Mouse (Mus musculus) forebrain, embryonic 11.5 days (tissue): ENCODE measurements around the gene Brsk1. TPM values are rescaled to one million over a fixed set of nuclear protein-coding genes. Genes with fewer than 3 reads are reported as not detected.
A peak's percentile ranks its signal among the peaks of the same experiment; 100 is the strongest.

Experiments
- ATAC-seq: fragments of 200-750 bp; cut with Nextera tagmentation; replicated peaks from 2 replicates; pipeline ENCODE4 v1.8.0; 2017; ENCODE audit warnings: moderate TSS enrichment; ENCODE audit not compliant: low FRiP score
- DNase-seq: peaks from one replicate; pipeline ENCODE4 v3.0.0-alpha.2; 2017; ENCODE audit warnings: low spot score
- H3K27ac ChIP-seq: fragments of 300-500 bp; sonication (generic); 2 replicates; pipeline ENCODE4 v1.5.1; 2014; ENCODE audit warnings: low read depth, low read length
- H3K27me3 ChIP-seq: fragments of 300-500 bp; sonication (generic); 2 replicates; pipeline ENCODE4 v1.6.1; 2014; ENCODE audit warnings: mild to moderate bottlenecking, low read length, mixed read lengths; ENCODE audit not compliant: control insufficient read depth, insufficient read depth
- H3K36me3 ChIP-seq: fragments of 300-500 bp; sonication (generic); 2 replicates; pipeline ENCODE4 v1.6.1; 2014; ENCODE audit warnings: mild to moderate bottlenecking, low read length, moderate library complexity, mixed read lengths; ENCODE audit not compliant: control insufficient read depth, insufficient read depth
- H3K4me1 ChIP-seq: fragments of 300-500 bp; sonication (generic); replicated peaks from 2 replicates; pipeline ENCODE4 v1.6.1; 2014; ENCODE audit warnings: low read length, mixed read lengths; ENCODE audit not compliant: control insufficient read depth, insufficient read depth
- H3K4me2 ChIP-seq: fragments of 300-500 bp; sonication (generic); 2 replicates; pipeline ENCODE4 v1.6.1; 2014; ENCODE audit warnings: low read depth, mild to moderate bottlenecking, low read length, moderate library complexity, mixed read lengths; ENCODE audit not compliant: severe bottlenecking
- H3K4me3 ChIP-seq: fragments of 300-500 bp; sonication (generic); 2 replicates; pipeline ENCODE4 v1.5.1; 2014; ENCODE audit warnings: low read depth, low read length
- H3K9ac ChIP-seq: fragments of 300-500 bp; sonication (generic); 2 replicates; pipeline ENCODE4 v1.6.1; 2014; ENCODE audit warnings: low read length
- H3K9me3 ChIP-seq: fragments of 300-500 bp; sonication (generic); 2 replicates; pipeline ENCODE4 v1.6.1; 2016; ENCODE audit warnings: low read length, mixed read lengths; ENCODE audit not compliant: control insufficient read depth
- WGBS: fragments of 180-500 bp; shearing (Covaris S2); extraction: QIAGEN DNeasy Blood & Tissue Kit; methylation state at CpG from one replicate; pipeline ENCODE4 v1.1.7; 2014; 5-methylcytosine and 5-hydroxymethylcytosine counted together
- polyA plus RNA-seq: library from polyadenylated mRNA; unstranded; fragments of >200 nt; fragmentation: Nextera tagmentation; extraction: Ambion mirVana; gene quantifications from 2 replicates; pipeline ENCODE4 v1.2.1, GENCODE M21; 2014

Gene Brsk1
- 2.8 and 3.1 TPM in 2 replicates for polyA plus RNA-seq

DNA sequence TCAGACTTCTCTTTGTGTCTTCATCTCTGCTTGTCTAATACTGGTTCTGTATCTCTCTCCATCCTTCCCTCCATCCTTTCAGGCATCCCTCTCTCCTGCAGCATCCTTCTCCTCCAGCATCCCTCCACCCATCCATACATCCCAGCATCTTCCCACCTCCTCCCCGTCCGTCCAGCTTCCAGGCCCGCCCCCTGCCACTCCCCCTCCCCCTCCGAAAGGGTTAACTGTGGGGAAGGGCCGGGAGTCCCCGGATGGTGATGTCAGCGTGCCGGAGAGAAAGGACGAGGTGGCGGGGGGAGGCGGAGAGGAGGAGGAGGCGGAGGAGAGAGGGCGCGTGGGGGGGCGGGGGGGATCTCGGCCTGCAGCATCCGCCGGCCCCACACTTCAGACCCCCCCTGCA is at the start of gene Brsk1:
Gene Brsk1, plus strand, starts transcription at position 218 of the 400 bp plus-strand sequence.
- under 1% methylated on average over 9 of the region's 18 CpGs for WGBS
- Histone ChIP-seq H3K36me3 (no peaks in the 10 kb centered on the region; the same call in 1 of the 2 replicates), H3K4me1 (peaks cover 4% of the 10 kb centered on the region; the same call in 1 of the 2 replicates), H3K9me3 (no peaks in the 10 kb centered on the region), H3K27ac (peak within 1 kb of the TSS; percentile 92), H3K9ac (peak within 1 kb of the TSS; percentile 100), H3K4me2 (peak within 1 kb of the TSS; percentile 85), H3K27me3 (no peaks in the 10 kb centered on the region), H3K4me3 (peak within 1 kb of the TSS; percentile 99)
- ATAC-seq (peak; percentile 89), DNase-seq (peak; percentile 96)

DNA sequence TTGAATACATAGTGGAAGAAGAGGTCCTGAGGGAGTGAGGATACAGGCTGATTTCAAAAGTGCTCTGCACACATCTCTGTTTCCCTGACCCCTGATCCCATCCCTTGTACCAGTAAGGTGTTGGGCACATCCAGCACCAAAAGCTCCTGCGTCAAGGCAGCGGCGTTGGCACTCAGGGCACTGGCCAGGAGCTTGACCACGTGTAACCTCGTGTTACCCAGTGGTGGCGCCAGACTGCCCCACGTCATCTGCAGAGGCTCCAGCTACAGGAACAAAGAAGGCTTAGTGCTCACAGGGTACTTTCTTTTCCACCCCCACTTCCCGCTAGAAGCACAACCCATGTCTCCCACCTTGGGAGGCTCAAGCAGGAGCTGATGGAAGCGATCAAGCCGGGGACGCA is 49.2 kb upstream of the Brsk1 start:
- Histone ChIP-seq H3K4me1 (no peaks in the 10 kb centered on the region), H3K9ac (no peak overlapping the region), H3K27ac (no peak overlapping the region), H3K4me3 (no peak overlapping the region), H3K27me3 (no peaks in the 10 kb centered on the region), H3K9me3 (no peaks in the 10 kb centered on the region), H3K4me2 (no peak overlapping the region), H3K36me3 (peaks cover 14% of the 10 kb centered on the region)
- WGBS, result 80% methylated on average over 11 of the region's 11 CpGs
- ATAC-seq (no peak), DNase-seq (peak; percentile 47)

DNA sequence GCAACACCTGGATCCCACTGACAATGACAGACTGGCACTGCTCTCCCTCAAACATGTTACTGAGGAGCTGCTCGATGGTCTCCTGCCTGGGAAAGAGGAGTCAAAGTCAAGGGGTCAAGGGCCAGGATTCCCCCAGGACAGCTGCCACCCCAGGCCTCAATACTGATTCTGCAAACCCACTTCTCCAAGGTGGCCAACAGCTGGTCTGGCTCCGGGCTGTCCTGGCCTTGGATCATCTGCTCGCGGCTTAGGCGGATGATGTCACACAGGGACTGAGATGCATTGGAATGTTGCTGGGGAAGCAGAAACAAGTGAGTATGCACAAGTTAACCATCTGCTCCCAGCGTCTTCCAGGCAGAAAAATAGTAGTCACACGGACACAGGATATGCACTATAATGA is 48.4 kb upstream of the Brsk1 start:
- no peak overlapping the region for H3K4me3 ChIP-seq
- no peak overlapping the region for H3K4me2 ChIP-seq
- H3K4me1 ChIP-seq, result no peaks in the 10 kb centered on the region
- H3K9me3 ChIP-seq, result no peaks in the 10 kb centered on the region
- no peak overlapping the region for H3K9ac ChIP-seq
- H3K36me3 ChIP-seq, result peaks cover 14% of the 10 kb centered on the region
- peak; percentile 19 for DNase-seq
- H3K27me3 ChIP-seq, result no peaks in the 10 kb centered on the region
- WGBS, result 93% methylated on average over 7 of the region's 7 CpGs
- H3K27ac ChIP-seq, result no peak overlapping the region
- ATAC-seq, result no peak

DNA sequence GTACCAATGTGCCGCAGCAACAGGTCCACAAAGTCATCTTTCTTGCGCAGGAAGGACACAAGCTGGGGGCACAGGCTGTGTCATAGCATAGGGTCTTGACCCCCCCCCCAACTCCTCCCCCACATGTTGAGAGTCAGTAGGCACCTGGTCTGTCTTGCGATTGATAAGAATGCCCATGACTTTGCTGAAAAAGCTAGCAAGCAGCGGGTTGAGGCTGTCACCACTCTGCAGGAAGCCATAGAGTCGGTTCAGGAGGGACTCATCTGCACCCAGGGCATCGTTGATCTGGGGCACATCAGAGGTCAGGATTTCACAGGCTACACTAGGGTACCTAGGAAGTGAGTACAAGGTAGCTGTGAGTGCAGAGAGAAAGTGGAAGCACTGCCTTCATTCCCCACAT is 47.2 kb upstream of the Brsk1 start:
- Histone ChIP-seq H3K27me3 (no peaks in the 10 kb centered on the region), H3K9ac (no peak overlapping the region), H3K27ac (no peak overlapping the region), H3K36me3 (peaks cover 12% of the 10 kb centered on the region), H3K9me3 (no peaks in the 10 kb centered on the region), H3K4me2 (no peak overlapping the region), H3K4me1 (no peaks in the 10 kb centered on the region), H3K4me3 (no peak overlapping the region)
- DNase-seq (no peak), ATAC-seq (no peak)
- WGBS, result 92% methylated on average over 6 of the region's 6 CpGs

DNA sequence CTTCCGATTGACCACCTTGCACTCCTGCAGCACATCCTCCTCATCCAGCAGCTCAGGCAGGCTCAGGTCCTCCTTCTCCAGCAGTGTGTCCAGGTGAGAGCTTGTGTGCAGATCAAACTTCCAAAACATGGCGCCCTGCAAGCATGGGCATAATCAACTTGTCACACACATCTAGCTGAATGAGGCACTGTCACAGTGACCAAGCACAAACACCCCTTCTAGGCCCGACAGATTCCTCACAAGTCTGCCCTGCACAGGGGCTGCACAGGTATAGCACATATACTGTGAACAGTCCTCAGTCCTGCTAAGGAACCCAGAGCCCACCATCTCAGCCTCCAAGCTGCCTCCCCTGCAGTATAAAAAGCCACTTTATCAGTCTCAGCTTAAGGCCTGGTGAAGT is 43.6 kb upstream of the Brsk1 start:
- Histone ChIP-seq H3K4me3 (no peak overlapping the region), H3K27ac (no peak overlapping the region), H3K36me3 (peaks cover 6% of the 10 kb centered on the region), H3K27me3 (no peaks in the 10 kb centered on the region), H3K4me2 (no peak overlapping the region), H3K9ac (no peak overlapping the region), H3K4me1 (no peaks in the 10 kb centered on the region), H3K9me3 (no peaks in the 10 kb centered on the region)
- no peak for DNase-seq
- WGBS, result 93% methylated on average over 3 of the region's 3 CpGs
- ATAC-seq, result no peak

DNA sequence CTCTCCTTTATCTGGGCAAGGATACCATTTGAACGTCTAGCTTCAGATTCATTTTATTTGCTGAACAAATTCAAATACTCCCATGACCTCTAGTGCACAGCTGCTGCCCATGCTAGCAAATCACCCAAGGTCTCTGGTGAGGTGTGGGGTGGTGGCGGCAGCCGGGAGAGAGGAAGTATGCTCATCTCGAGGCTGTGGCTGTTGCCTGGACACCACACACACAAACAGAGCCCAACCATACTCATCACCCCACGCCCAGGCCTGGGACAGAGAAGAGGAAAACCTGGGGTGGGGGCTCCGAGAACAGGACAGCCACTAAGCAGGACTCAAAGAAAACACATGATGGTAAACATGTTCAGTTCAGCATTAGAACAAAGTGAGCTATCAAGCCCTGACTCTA is 43.1 kb upstream of the Brsk1 start:
- WGBS, result 80% methylated on average over 6 of the region's 6 CpGs

DNA sequence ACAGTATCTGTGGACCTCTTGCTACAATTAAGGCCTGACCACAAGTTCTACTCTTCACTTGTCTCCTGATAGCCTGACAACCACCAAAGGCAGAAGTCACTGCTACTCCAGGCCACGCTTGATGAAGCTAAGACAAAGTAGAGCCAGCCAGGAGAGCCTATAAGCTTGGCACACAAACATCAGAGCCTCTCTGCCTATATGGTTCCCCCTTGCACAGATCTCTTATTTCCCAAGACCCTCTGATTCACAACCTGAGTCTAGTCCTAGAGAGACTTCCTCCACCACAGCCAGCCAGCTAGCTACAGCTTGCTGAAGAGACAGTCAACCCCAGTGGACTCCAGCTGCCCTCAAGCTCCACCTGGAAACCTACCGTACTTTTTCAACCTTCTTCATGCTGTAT is 42.4 kb upstream of the Brsk1 start:
- no peak for ATAC-seq
- 88% methylated on average over 2 of the region's 2 CpGs for WGBS
- no peak overlapping the region for H3K27ac ChIP-seq
- H3K36me3 ChIP-seq, result peaks cover 4% of the 10 kb centered on the region
- no peaks in the 10 kb centered on the region for H3K4me1 ChIP-seq
- no peak overlapping the region for H3K4me2 ChIP-seq
- no peaks in the 10 kb centered on the region for H3K27me3 ChIP-seq
- no peak overlapping the region for H3K9ac ChIP-seq
- peak; percentile 36 for DNase-seq
- H3K9me3 ChIP-seq, result no peaks in the 10 kb centered on the region
- no peak overlapping the region for H3K4me3 ChIP-seq

More for the DNA sequence above, 43.1 kb upstream of the Brsk1 start:
- Histone ChIP-seq H3K9ac (no peak overlapping the region), H3K4me2 (no peak overlapping the region), H3K27me3 (no peaks in the 10 kb centered on the region), H3K4me3 (no peak overlapping the region), H3K36me3 (peaks cover 4% of the 10 kb centered on the region), H3K27ac (no peak overlapping the region), H3K9me3 (no peaks in the 10 kb centered on the region), H3K4me1 (no peaks in the 10 kb centered on the region)
- ATAC-seq (no peak), DNase-seq (no peak)

DNA sequence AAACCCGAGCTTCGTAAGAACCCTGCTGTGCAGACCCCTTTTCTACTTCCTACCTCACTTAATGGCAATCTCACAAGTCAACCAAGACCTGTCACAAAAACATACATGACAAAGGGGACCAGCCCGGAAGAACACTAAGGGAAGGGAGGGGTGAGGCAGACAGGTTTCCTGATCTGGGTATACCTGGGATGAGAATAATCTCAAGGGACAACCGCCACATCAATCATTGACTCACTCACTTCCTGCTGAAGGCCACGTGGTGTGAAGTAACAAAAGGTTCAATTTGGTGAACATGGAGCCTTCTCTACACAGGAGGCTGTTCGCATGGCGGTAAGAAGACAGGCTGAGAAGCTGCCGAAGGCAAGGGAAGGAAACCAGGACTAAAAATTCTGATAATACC is 38.8 kb upstream of the Brsk1 start:
- Histone ChIP-seq H3K9ac (no peak overlapping the region), H3K27me3 (no peaks in the 10 kb centered on the region), H3K9me3 (no peaks in the 10 kb centered on the region), H3K4me2 (no peak overlapping the region), H3K4me3 (no peak overlapping the region), H3K36me3 (no peaks in the 10 kb centered on the region; the same call in 1 of the 2 replicates), H3K4me1 (no peaks in the 10 kb centered on the region), H3K27ac (no peak overlapping the region)
- ATAC-seq (no peak), DNase-seq (peak; percentile 19)
- 87% methylated on average over 8 of the region's 8 CpGs for WGBS

DNA sequence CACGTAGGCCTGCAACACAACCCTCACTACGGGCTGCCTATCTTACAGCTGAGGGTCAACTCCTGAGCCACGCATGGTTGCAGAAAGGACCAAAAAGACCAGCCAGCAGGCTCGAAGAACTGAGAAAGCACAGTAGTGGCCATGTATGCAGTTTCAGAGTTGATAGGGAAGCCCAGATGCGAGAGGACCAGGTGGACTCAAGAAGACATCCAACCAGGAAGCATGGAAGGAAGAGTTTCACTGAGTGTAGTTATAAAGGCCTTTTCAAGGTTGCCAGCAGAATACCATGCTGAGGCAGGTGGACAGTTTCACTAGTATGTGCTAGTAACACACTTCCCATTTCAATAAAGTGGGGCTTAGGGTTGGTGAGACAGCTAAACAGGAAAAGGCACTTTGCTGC is 37.7 kb upstream of the Brsk1 start:
- ATAC-seq, result no peak
- no peaks in the 10 kb centered on the region; the same call in 1 of the 2 replicates for H3K36me3 ChIP-seq

More for the DNA sequence above, 37.7 kb upstream of the Brsk1 start:
- Histone ChIP-seq H3K9me3 (no peaks in the 10 kb centered on the region), H3K27me3 (no peaks in the 10 kb centered on the region), H3K4me1 (peaks cover 6% of the 10 kb centered on the region; the same call in 1 of the 2 replicates), H3K9ac (no peak overlapping the region), H3K4me3 (no peak overlapping the region), H3K4me2 (no peak overlapping the region), H3K27ac (no peak overlapping the region)
- WGBS, result 95% methylated on average over 5 of the region's 5 CpGs
- DNase-seq, result peak; percentile 23
